Mouse (Mus musculus): ENCODE data around the gene Kiz. TPM values are rescaled to one million over a fixed set of nuclear protein-coding genes. Genes with fewer than 3 reads are reported as not detected.
A peak's percentile ranks its signal among the peaks of the same experiment; 100 is the strongest.

Gene Kiz
- polyA plus RNA-seq, 1 experiment from 2014 or later, result 37.1 TPM

DNA sequence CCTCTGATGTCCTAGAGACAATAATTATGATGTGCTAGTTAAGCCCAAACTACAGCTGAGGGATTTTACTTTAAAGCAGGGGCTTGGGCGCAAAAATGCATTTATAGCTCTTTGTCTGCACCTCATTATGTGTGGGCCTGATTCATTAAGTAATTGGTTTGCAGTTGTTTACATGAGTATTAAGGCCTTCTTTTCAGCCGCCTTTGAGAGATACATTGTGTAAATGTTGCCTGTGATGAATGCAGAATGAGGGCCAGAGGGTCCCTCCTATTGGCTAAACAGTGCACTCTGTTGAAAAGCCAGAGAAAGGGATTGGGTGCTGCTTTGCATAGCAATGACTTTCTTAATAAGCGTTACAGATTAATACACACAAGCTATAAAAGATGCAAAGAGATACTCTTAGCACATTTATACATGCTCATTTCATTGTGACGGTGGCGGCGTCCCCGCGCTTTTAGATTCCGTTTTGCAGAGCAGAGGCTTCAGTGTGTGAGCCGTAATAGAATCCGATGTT, 102.8 kb downstream of the Kiz start:
- H3K9me3 ChIP-seq (ENCODE audit: low read length), result no peaks in the 10 kb centered on the region; the same call in 1 of the 2 replicates
- peak overlapping the region; percentile 79 for H3K4me2 ChIP-seq (replicated peaks; ENCODE audit: low read depth, low read length)
- H3K36me3 ChIP-seq (ENCODE audit: insufficient read depth, low read length), result peaks cover 2% of the 10 kb centered on the region; the same call in 1 of the 2 replicates
- 14% methylated on average over 11 of the region's 11 CpGs for WGBS
- H3K4me3 ChIP-seq (ENCODE audit: low read length), result peak overlapping the region; percentile 43
- no peaks in the 10 kb centered on the region for H3K27me3 ChIP-seq (ENCODE audit: insufficient read depth, low read length)
- peaks cover 8% of the 10 kb centered on the region for H3K4me1 ChIP-seq (ENCODE audit: insufficient read depth, low read length)
- no peak for ATAC-seq (ENCODE audit: low FRiP score, low TSS enrichment)
- no peak overlapping the region for H3K27ac ChIP-seq (ENCODE audit: low read length)
- H3K9ac ChIP-seq (replicated peaks; ENCODE audit: low read length), result peak overlapping the region; percentile 63

GRCm38 (mm10) chr2:146958951-146959821, 103.5 kb downstream of the Kiz start:
- WGBS, result under 1% methylated on average over 21 of the region's 21 CpGs
- Histone ChIP-seq H3K4me1 (ENCODE audit: insufficient read depth, low read length) (peaks cover 8% of the 10 kb centered on the region), H3K27ac (ENCODE audit: low read length) (no peak overlapping the region), H3K9ac (replicated peaks; ENCODE audit: low read length) (peak overlapping the region; percentile 63), H3K9me3 (ENCODE audit: low read length) (no peaks in the 10 kb centered on the region; the same call in 1 of the 2 replicates), H3K4me3 (ENCODE audit: low read length) (peak overlapping the region; percentile 43), H3K27me3 (ENCODE audit: insufficient read depth, low read length) (no peaks in the 10 kb centered on the region), H3K36me3 (ENCODE audit: insufficient read depth, low read length) (peaks cover 4% of the 10 kb centered on the region; the same call in 1 of the 2 replicates), H3K4me2 (replicated peaks; ENCODE audit: low read depth, low read length) (peak overlapping the region; percentile 79)
- ATAC-seq (ENCODE audit: low FRiP score, low TSS enrichment), result peak; percentile 90

- H3K4me1 ChIP-seq (ENCODE audit: insufficient read depth, low read length), result no peaks in the 10 kb centered on the region
- ATAC-seq (ENCODE audit: low FRiP score, low TSS enrichment), result no peak
- H3K27ac ChIP-seq (ENCODE audit: low read length), result no peak overlapping the region
- no peak overlapping the region for H3K4me3 ChIP-seq (ENCODE audit: low read length)
- H3K9me3 ChIP-seq (ENCODE audit: low read length), result no peaks in the 10 kb centered on the region
- 85% methylated on average over 3 of the region's 3 CpGs for WGBS
- no peak overlapping the region for H3K9ac ChIP-seq (replicated peaks; ENCODE audit: low read length)
- no peaks in the 10 kb centered on the region for H3K36me3 ChIP-seq (ENCODE audit: insufficient read depth, low read length)
- no peak overlapping the region for H3K4me2 ChIP-seq (replicated peaks; ENCODE audit: low read depth, low read length)
- H3K27me3 ChIP-seq (ENCODE audit: insufficient read depth, low read length), result no peaks in the 10 kb centered on the region
These were observed 119.4 kb downstream of the Kiz start for GRCm38 (mm10) chr2:146975024-146975423.

DNA sequence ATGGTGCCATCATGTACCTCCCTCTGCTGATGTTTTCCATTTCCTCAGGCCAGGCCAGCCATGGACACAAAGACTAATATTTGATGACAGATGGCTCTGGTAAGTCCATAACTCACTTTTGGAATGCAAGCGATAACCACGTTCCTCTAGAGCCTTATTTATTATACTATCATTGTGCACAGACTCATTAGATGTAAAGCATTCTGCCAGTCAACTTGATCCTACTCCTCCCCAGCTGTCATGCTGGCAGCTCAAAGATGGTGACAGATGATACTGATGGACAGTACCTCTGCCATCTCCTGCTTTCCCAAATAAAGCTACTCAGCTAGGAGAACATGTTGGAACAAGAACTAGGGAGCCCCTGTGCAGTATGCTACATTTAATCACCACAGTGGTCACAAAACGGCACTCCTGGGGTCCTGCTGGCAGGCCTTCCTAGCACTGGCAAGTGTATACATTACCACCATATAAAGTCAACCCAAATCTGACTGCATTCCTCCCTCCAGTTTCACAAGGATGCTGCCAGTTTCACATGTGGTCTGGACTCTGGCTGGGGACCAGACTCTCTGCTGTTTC, 119.9 kb downstream of the Kiz start:
- no peak for ATAC-seq (ENCODE audit: low FRiP score, low TSS enrichment)
- no peaks in the 10 kb centered on the region for H3K27me3 ChIP-seq (ENCODE audit: insufficient read depth, low read length)
- 66% methylated on average over 3 of the region's 3 CpGs for WGBS

GRCm38 (mm10) chr2:146982786-146983185, 127.1 kb downstream of the Kiz start:
- ATAC-seq (ENCODE audit: low FRiP score, low TSS enrichment), result no peak
- Histone ChIP-seq H3K27ac (ENCODE audit: low read length) (no peak overlapping the region), H3K4me1 (ENCODE audit: insufficient read depth, low read length) (no peaks in the 10 kb centered on the region), H3K4me3 (ENCODE audit: low read length) (no peak overlapping the region), H3K4me2 (replicated peaks; ENCODE audit: low read depth, low read length) (no peak overlapping the region), H3K36me3 (ENCODE audit: insufficient read depth, low read length) (no peaks in the 10 kb centered on the region), H3K9me3 (ENCODE audit: low read length) (no peaks in the 10 kb centered on the region), H3K9ac (replicated peaks; ENCODE audit: low read length) (no peak overlapping the region), H3K27me3 (ENCODE audit: insufficient read depth, low read length) (no peaks in the 10 kb centered on the region)
- 95% methylated on average over 2 of the region's 2 CpGs for WGBS

More for the DNA sequence above, 119.9 kb downstream of the Kiz start:
- Histone ChIP-seq H3K4me1 (ENCODE audit: insufficient read depth, low read length) (no peaks in the 10 kb centered on the region), H3K9ac (replicated peaks; ENCODE audit: low read length) (no peak overlapping the region), H3K36me3 (ENCODE audit: insufficient read depth, low read length) (no peaks in the 10 kb centered on the region), H3K4me3 (ENCODE audit: low read length) (no peak overlapping the region), H3K9me3 (ENCODE audit: low read length) (no peaks in the 10 kb centered on the region), H3K4me2 (replicated peaks; ENCODE audit: low read depth, low read length) (no peak overlapping the region), H3K27ac (ENCODE audit: low read length) (no peak overlapping the region)

DNA sequence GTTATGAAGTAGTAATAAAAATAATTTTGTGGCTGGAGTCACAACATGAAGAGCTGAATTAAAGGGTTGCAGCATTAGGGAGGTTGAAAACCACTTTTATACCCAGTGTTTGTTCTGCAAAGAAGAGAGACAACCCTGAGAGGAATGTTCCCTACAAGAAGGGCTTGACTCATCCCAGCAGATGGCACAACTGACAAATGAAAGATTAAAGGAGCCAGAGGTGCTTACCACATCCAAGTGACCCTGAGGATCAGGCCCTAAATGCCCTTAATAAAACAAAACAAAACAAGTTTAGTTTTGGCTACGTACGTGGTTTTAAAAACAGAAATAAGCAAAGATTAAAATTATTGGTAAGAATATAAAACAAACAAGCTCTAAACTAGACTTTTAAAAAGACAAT, 129.2 kb downstream of the Kiz start:
- Histone ChIP-seq H3K4me3 (ENCODE audit: low read length) (no peak overlapping the region), H3K27ac (ENCODE audit: low read length) (no peak overlapping the region), H3K27me3 (ENCODE audit: insufficient read depth, low read length) (no peaks in the 10 kb centered on the region), H3K4me1 (ENCODE audit: insufficient read depth, low read length) (no peaks in the 10 kb centered on the region), H3K9me3 (ENCODE audit: low read length) (no peaks in the 10 kb centered on the region), H3K9ac (replicated peaks; ENCODE audit: low read length) (no peak overlapping the region), H3K4me2 (replicated peaks; ENCODE audit: low read depth, low read length) (no peak overlapping the region), H3K36me3 (ENCODE audit: insufficient read depth, low read length) (no peaks in the 10 kb centered on the region)
- no peak for ATAC-seq (ENCODE audit: low FRiP score, low TSS enrichment)
- WGBS, result 90% methylated on average over 2 of the region's 2 CpGs

- Histone ChIP-seq H3K4me3 (ENCODE audit: low read length) (no peak overlapping the region), H3K27me3 (ENCODE audit: insufficient read depth, low read length) (no peaks in the 10 kb centered on the region), H3K9ac (replicated peaks; ENCODE audit: low read length) (no peak overlapping the region), H3K36me3 (ENCODE audit: insufficient read depth, low read length) (no peaks in the 10 kb centered on the region), H3K9me3 (ENCODE audit: low read length) (no peaks in the 10 kb centered on the region), H3K4me2 (replicated peaks; ENCODE audit: low read depth, low read length) (no peak overlapping the region), H3K4me1 (ENCODE audit: insufficient read depth, low read length) (no peaks in the 10 kb centered on the region), H3K27ac (ENCODE audit: low read length) (no peak overlapping the region)
- WGBS, result 81% methylated on average over 1 of the region's 1 CpGs
- no peak for ATAC-seq (ENCODE audit: low FRiP score, low TSS enrichment)
These were observed 130.1 kb downstream of the Kiz start for GRCm38 (mm10) chr2:146985807-146986206.

DNA sequence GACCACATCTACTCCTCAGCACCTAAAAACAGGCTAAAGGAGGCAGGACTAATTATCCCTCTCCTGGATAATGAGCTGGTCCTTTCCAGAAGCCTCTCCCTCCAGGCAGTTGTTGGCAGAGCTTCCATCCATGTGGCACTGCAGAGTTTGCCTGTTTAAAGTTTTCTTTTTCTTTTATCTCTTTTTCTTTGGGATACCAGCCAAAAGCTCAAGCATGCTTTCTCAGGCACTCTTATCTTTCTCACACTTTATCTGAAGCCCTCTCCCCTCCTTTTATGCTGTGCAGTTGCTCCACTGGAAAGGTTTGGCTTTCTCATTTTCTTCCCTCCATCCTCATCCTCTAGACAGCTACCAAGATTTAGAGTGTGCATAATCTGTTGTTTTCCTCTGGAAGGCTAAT, 130.8 kb downstream of the Kiz start:
- no peak overlapping the region for H3K27ac ChIP-seq (ENCODE audit: low read length)
- no peak overlapping the region for H3K9ac ChIP-seq (replicated peaks; ENCODE audit: low read length)
- ATAC-seq (ENCODE audit: low FRiP score, low TSS enrichment), result no peak
- no peak overlapping the region for H3K4me2 ChIP-seq (replicated peaks; ENCODE audit: low read depth, low read length)
- H3K9me3 ChIP-seq (ENCODE audit: low read length), result no peaks in the 10 kb centered on the region
- no peaks in the 10 kb centered on the region for H3K4me1 ChIP-seq (ENCODE audit: insufficient read depth, low read length)
- H3K27me3 ChIP-seq (ENCODE audit: insufficient read depth, low read length), result no peaks in the 10 kb centered on the region
- H3K36me3 ChIP-seq (ENCODE audit: insufficient read depth, low read length), result no peaks in the 10 kb centered on the region
- no peak overlapping the region for H3K4me3 ChIP-seq (ENCODE audit: low read length)

- H3K36me3 ChIP-seq (ENCODE audit: insufficient read depth, low read length), result no peaks in the 10 kb centered on the region
- H3K4me1 ChIP-seq (ENCODE audit: insufficient read depth, low read length), result peaks cover 8% of the 10 kb centered on the region
- H3K4me3 ChIP-seq (ENCODE audit: low read length), result no peak overlapping the region
- H3K9ac ChIP-seq (replicated peaks; ENCODE audit: low read length), result no peak overlapping the region
- ATAC-seq (ENCODE audit: low FRiP score, low TSS enrichment), result no peak
- no peaks in the 10 kb centered on the region for H3K27me3 ChIP-seq (ENCODE audit: insufficient read depth, low read length)
- no peaks in the 10 kb centered on the region for H3K9me3 ChIP-seq (ENCODE audit: low read length)
- 82% methylated on average over 2 of the region's 2 CpGs for WGBS
- no peak overlapping the region for H3K4me2 ChIP-seq (replicated peaks; ENCODE audit: low read depth, low read length)
- H3K27ac ChIP-seq (ENCODE audit: low read length), result no peak overlapping the region
These were observed 151.6 kb downstream of the Kiz start for GRCm38 (mm10) chr2:147007265-147007664.

DNA sequence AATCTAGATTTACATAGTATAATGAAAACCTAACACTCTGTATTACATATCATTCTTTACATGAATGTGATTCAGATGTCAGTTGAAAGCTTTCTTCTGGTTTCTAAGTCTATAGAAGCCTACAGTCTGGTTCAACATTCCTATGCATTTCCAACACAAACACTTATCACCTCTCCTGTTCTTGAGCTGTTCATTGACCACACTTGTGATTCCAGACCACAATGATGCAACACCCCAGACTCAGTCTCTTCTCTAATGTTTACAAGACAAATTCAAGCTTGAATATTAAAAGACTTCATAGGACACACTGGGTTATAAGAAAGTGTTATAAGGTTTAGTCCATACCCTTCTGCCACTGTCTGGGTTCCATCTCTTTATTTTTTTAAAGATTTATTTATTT, 153.4 kb downstream of the Kiz start:
- Histone ChIP-seq H3K4me2 (replicated peaks; ENCODE audit: low read depth, low read length) (no peak overlapping the region), H3K9ac (replicated peaks; ENCODE audit: low read length) (no peak overlapping the region), H3K36me3 (ENCODE audit: insufficient read depth, low read length) (no peaks in the 10 kb centered on the region), H3K27ac (ENCODE audit: low read length) (no peak overlapping the region), H3K4me3 (ENCODE audit: low read length) (no peak overlapping the region), H3K27me3 (ENCODE audit: insufficient read depth, low read length) (no peaks in the 10 kb centered on the region), H3K9me3 (ENCODE audit: low read length) (no peaks in the 10 kb centered on the region), H3K4me1 (ENCODE audit: insufficient read depth, low read length) (peaks cover 8% of the 10 kb centered on the region)
- ATAC-seq (ENCODE audit: low FRiP score, low TSS enrichment), result no peak
